Mouse (Mus musculus): ENCODE results near the gene Snx17.

DNA sequence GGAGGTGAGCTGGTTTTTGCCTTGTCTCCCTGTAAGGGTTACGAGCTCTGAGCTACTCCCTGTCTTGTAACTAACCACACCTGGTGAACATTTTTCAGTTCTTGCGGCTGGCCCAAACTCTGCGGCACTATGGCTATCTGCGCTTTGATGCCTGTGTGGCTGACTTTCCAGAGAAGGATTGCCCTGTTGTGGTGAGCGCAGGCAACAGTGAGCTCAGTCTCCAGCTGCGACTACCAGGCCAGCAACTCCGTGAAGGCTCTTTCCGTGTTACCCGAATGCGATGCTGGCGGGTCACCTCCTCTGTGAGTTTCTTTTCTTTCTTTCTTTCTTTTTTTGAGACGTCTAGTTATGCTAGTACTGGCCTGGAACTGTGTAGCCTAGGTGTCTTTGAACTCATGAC is 4.0 kb downstream of the Snx17 start:
- TF ChIP-seq CTCF (IDR thresholded peaks at IDR 0.05; ENCODE audit: borderline replicate concordance, control insufficient read depth, extremely low read depth, insufficient read depth, low read length, poor library complexity) (no peak), POLR2A (IDR thresholded peaks at IDR 0.05; ENCODE audit: control insufficient read depth, extremely low read depth, insufficient read depth, low read length, poor library complexity) (no peak)

Measured in thymus, adult 2 months (tissue).